Mouse (Mus musculus) small intestine, adult 2 months (tissue): Measurements from ENCODE around the gene Adamtsl4.
A peak's percentile ranks its signal among the peaks of the same experiment; 100 is the strongest.

Experiments used
- CTCF ChIP-seq: fragments of 200-500 bp; IDR thresholded peaks from 2 replicates; pipeline ENCODE4 v1.5.1; 2012; ENCODE audit warnings: low read depth, mild to moderate bottlenecking, control low read depth, inconsistent platforms, low read length, moderate library complexity, mixed read lengths; ENCODE audit not compliant: insufficient replicate concordance, insufficient read length; ENCODE audit errors: extremely low read depth
- POLR2A ChIP-seq: fragments of 200-500 bp; IDR thresholded peaks from 2 replicates; pipeline ENCODE4 v1.6.1; 2012; ENCODE audit warnings: low read depth, mild to moderate bottlenecking, control low read depth, inconsistent platforms, low read length, moderate library complexity

DNA sequence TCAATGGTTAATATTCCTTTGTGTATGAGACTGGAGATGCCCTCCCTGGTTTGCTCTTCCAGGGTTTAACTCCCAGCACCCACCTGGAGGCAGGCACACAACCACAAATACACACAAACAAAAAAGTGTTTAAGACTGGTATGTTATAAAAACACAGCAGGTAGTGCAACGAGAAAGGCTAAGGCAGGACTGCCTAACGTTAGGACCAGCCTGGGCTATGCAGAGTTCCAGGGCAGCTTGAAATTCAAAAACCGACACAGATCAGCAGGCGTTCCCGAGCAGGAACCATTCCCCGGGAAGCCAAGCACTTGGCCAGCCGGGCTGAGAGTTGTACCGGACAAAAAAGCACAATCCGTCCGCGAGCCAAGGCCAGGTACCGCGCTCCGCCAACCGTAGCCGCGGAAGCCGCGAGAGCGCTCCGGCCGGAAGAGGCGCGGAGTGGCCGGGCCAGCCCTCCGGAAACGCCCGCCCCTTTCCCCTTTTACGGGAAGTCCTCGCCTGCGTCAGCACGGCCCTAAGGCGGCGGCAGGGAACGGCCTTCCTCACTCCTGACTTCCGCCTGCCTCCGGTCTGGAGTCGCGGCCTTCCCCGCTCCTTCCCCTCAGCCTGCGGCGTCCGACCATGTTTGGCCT lies 29.4 kb downstream of the Adamtsl4 start, which contains the start of gene Mcl1:
- TF ChIP-seq POLR2A: peak; percentile 100
- TF ChIP-seq CTCF: no peak
